Mouse (Mus musculus) heart, embryonic 11.5 days (tissue): ENCODE results near the gene Cxcl10. TPM values are rescaled to one million over a fixed set of nuclear protein-coding genes. Genes with fewer than 3 reads are reported as not detected.

Source experiments
- polyA plus RNA-seq: library from polyadenylated mRNA; unstranded; fragments of >200 nt; fragmentation: Nextera tagmentation; extraction: Ambion mirVana; gene quantifications from 2 replicates; pipeline ENCODE4 v1.2.1, GENCODE M21; 2014

The Cxcl10 gene
- polyA plus RNA-seq, 1 experiment from 2014 or later: 0.72 TPM

Other genes with a start within 250 kb of the Cxcl10 start
- 25.9 and 26.7 TPM in 2 replicates for gene Uso1, start 211.0 kb downstream of the Cxcl10 start, polyA plus RNA-seq
- not detected in 2 replicates for gene U90926, start 133.5 kb downstream of the Cxcl10 start, polyA plus RNA-seq
- gene Ppef2, start 92.6 kb downstream of the Cxcl10 start, polyA plus RNA-seq: 0.26 TPM in 1 of 2 replicates, not detected in the other
- 6.9 and 8.4 TPM in 2 replicates for gene Naaa, start 70.7 kb downstream of the Cxcl10 start, polyA plus RNA-seq
- 24.7 and 30.5 TPM in 2 replicates for gene Sdad1, start 38.4 kb downstream of the Cxcl10 start, polyA plus RNA-seq
- gene Cxcl9, start 20.8 kb downstream of the Cxcl10 start, polyA plus RNA-seq: not detected in 2 replicates
- 37.0 and 37.6 TPM in 2 replicates for gene Art3, start 17.1 kb downstream of the Cxcl10 start, polyA plus RNA-seq
- gene Nup54, start 86.3 kb upstream of the Cxcl10 start, polyA plus RNA-seq: 45.7 and 50.7 TPM in 2 replicates
- 11.8 and 12.0 TPM in 2 replicates for gene Scarb2, start 157.9 kb upstream of the Cxcl10 start, polyA plus RNA-seq
- not detected in 2 replicates for gene Fam47e, start 206.2 kb upstream of the Cxcl10 start, polyA plus RNA-seq